Mouse (Mus musculus): Measurements from ENCODE around the gene Olfr1392.
"Not testable (repeated sequence)": the region's sequence is repeated elsewhere in the genome, so short reads cannot be mapped to it uniquely, and the experiment has no call there.

Olfr1392 gene

DNA sequence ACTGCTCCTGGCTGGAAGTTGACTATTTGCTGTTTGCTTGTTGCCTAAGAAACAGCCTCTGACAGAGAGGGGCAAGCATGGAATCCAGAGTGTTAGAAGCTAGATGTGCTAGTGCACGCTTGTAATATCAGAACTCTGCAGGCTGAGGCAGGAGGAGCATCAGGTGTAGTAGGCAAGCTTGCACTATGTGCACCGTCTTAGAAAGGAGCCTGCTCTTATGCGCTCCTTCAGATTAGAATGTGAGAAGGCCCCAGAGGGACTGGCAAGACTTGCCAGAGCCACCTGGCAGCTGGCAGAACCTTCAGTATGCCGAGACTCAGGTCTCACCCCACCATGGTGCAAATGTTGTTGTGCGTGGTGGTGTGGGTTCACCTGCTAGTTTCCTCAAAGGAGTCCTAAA, 33.0 kb upstream of the Olfr1392 start:
- DNase-seq (ENCODE audit: low spot score), result no peak

DNA sequence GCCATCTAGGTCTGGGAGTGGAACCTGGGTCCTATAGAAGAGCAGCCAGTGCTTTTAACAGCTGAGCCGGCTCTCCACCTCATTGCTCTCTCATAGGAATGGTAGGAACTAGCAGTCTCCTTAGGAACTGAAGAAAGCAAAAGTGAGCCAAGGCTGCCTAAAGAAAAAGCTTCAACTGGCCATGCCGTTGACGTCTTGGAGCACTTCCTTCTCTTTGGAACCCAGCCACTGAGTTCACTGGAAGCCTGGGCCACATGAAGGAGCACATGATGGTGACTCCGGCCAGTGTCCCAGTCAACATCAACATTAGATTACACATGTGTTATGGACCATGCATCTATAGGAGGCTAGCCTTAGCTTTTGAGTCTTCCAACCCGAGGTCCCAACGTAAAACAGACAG, 32.0 kb upstream of the Olfr1392 start:
- no peak for DNase-seq (ENCODE audit: low spot score)

DNA sequence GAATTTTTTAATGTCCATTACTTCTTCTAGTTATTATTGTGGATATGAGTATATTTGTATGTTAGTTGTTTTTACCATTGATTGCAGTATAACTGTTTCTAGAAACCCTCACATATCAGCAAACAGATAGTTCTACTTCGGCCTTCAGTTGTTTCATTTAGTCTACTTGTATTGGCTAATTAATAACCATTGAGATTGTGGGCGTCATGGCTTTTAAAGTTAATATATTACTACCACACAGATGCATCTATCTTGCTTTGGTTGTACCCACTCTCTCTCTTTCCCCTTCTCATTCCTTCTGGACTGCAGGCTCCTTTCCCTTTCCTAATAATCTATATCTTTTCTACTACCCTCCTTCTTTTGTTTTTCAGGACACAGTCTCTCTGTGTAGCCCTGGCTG, 25.8 kb upstream of the Olfr1392 start:
- DNase-seq (ENCODE audit: low spot score), result no peak

DNA sequence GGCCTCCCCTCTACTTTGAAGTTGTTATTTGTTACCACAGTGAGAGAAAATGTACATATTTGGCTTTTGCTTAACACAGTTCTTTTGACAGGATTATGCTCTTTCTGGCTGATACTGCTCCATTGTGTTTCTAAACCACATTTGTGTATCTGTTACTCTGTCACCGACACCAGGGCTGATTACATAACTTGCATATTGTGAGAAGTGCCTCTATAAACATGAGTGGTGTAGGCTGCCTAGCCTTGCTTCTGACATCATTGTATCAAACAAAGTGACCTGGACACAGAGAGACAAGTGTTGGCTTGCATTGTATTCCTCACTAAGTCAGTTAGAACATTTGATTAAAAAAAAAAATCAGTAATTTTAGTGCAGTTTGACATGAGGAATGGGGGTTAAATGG, 25.3 kb upstream of the Olfr1392 start:
- no peak for DNase-seq (ENCODE audit: low spot score)

DNA sequence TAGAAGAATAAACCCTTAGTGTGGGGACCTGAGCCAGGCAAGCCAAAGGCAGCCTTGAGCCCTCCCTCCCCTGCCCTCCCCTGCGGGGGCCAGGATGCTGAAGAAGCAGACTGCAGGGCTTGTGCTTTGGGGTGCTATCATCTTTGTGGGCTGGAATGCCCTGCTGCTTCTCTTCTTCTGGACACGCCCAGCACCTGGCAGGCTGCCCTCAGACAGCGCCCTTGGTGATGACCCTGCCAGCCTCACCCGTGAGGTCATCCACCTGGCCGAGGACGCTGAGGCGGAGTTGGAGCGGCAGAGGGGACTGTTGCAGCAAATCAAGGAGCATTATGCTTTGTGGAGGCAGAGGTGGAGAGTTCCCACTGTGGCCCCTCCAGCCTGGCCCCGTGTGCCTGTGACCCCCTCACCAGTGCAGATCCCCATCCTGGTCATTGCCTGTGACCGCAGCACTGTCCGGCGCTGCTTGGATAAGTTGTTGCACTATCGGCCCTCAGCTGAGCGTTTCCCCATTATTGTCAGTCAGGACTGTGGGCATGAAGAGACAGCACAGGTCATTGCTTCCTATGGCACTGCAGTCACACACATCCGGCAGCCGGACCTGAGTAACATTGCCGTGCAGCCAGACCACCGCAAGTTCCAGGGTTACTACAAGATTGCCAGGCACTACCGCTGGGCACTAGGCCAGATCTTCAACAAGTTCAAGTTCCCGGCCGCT, 24.3 kb upstream of the Olfr1392 start:
- DNase-seq (ENCODE audit: low spot score), result peak; percentile 78

DNA sequence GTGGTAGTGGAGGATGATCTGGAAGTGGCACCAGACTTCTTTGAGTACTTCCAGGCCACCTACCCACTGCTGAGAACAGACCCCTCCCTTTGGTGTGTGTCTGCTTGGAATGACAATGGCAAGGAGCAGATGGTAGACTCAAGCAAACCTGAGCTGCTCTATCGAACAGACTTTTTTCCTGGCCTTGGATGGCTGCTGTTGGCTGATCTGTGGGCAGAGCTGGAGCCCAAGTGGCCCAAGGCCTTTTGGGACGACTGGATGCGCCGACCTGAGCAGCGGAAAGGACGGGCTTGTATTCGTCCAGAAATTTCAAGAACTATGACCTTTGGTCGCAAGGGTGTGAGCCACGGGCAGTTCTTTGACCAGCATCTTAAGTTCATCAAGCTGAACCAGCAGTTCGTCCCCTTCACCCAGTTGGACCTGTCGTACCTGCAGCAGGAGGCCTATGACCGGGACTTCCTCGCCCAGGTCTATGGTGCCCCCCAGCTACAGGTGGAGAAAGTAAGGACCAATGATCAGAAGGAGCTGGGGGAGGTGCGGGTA, 23.7 kb upstream of the Olfr1392 start:
- DNase-seq (ENCODE audit: low spot score), result no peak

DNA sequence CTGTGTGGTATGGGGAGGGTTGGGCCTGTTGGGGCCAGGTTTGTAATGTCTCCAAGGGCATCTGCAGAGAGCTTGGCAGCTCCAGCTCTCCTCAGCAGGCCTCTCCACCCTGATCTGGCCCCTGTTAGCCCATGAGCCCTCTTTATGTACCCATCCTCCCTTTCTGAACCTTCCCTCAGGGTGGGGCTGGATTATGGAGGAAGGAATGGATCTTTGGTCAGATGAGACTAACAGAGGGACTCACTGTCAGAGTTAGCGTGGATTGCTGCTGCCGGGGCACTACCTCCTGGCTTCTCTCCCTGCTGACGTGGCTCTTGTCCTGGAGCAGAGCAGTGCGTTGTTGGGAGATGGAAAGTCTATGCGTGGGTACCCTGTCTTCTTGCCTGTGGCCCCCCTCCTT, 22.8 kb upstream of the Olfr1392 start:
- DNase-seq (ENCODE audit: low spot score), result no peak

DNA sequence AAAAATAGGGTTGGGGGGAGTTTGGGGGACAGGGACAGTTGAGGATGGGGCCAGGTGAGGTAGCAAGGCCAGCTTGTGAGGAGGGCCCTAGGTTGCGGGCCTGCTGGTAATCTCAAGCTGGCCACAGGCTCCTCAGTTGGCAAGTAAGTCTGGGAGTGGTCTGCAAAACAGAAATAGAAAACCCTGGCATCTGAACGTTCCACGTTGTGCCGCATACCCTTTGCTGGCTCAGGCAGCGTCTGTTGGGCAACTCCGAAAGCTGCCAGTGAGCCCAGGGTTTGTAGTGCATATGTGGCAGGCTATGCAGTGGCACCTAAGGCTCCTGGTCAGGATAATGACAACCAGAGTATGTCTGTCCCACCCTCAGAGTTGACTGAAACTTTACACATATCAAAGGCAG, 21.9 kb upstream of the Olfr1392 start:
- no peak for DNase-seq (ENCODE audit: low spot score)

DNA sequence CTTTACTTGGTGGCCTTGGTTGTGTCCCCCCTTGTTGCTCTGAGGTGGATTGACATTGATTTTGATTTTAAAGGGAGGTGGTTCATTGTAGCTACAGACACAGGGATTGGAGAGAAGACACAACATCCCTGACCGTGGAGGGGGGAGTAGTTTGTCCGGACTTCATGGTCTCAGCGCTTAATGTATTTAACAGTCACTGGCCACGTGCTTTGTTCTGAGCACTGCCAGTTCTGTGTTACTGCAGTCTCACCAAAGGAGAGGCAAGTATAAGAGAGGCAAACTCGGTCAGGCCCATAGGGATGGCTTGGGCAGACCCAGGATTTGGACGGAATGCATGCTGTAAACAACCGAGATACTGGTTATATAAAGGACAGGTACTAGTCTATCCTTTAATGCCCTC, 21.0 kb upstream of the Olfr1392 start:
- DNase-seq (ENCODE audit: low spot score), result no peak

DNA sequence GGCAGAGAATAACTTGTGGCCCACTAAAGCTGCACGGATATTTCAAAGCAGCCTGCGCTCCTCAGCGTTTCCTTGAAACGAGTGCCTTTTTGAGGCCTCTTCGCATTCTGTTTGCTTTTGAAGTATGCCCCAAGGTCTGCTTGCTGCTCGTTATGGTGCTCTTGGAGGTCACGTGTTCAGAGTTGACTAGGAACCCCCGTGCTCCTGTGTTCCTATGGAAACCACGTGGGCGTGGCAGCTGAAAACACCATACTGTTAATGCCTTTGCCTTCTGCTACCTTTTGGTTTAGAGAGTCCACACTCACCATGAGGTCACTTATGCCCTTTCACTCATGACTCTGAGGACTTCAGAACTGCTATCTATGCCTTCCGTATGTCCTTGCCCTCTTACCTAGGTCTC, 20.5 kb upstream of the Olfr1392 start:
- DNase-seq (ENCODE audit: low spot score), result no peak

DNA sequence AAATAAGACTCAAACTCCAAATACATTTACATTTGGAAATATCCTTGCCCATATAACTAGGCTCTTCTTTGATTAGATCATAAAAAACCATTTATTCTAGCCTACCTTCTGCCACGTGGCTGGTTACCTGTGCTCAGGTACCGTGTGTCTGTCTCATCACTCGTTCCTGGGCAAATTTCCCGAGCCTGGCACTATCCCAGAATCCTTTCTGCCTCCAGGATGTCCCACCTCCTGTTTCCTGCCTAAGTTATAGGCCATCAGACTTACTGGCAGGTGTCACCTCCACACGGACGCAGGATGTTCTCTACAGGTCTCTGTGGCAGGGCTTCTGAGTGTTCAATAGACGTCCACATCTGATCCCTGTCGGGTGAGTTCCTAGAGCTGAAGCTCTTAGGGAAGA, 20.0 kb upstream of the Olfr1392 start:
- DNase-seq (ENCODE audit: low spot score), result no peak

DNA sequence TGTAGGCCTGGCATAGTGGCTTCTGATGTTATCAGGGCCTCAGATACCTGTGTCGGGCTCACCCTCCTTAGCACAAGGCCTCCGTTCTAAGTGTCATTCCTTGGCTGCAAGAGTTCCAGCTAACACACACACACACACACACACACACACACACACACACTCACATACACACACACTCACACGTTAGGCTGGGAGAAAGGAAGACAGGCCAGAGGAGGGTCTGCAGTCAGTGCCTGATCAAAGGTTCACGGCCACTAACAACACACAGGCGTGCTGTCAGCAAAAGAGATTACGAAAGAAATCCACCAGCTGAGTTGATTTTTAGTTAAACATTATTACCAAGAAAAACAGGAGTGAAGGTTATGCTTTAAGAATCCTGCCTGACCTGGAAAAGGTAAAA, 18.4 kb upstream of the Olfr1392 start:
- DNase-seq (ENCODE audit: low spot score), result no peak

DNA sequence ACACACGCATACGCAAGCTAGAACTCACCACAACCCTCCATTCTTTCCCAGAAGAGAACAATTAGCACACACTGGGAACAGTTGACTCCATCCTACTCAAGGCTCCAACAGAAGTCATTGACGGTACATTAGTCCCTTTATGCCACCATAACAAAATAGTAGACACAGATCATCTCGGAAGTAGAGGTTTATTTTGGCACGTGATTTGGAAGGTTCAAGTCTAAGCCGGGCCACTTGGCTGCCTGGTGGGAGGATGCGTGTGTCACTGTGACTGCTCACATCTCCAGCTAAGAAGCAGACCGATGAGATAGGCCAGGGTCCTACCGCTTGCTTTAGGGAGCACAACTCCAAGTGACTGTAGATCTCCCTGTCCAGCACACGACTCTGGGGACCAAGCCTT, 17.8 kb upstream of the Olfr1392 start:
- no peak for DNase-seq (ENCODE audit: low spot score)

DNA sequence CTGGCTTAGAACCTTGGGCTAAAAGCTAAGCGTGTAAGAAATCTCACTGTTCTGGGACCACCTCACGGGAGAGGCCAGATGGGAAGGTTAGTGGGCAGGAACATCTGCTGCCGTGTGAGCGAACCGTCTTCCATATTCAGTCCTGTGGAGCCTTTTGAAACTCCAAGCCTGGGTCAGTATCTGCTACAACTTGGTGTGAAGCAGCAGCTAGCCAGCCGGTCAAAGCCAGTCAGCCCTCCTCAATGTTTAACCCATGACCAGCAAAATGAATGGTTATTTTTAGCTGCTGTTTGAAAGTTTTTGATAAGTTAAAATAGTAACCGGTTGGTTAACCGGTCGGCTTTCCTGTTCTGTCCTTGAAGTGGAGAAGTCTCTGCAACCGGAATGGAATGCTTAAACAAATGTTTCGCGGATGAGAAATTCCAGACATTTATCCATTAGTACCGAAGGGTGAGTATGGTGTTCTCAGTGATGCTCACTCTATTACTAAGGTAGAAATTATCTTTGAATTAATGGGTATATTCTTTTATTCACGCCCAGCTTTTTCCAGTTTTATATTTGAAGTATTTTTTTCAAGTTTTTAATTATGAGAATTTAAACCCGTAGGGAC, 17.0 kb upstream of the Olfr1392 start:
- no peak for DNase-seq (ENCODE audit: low spot score)

DNA sequence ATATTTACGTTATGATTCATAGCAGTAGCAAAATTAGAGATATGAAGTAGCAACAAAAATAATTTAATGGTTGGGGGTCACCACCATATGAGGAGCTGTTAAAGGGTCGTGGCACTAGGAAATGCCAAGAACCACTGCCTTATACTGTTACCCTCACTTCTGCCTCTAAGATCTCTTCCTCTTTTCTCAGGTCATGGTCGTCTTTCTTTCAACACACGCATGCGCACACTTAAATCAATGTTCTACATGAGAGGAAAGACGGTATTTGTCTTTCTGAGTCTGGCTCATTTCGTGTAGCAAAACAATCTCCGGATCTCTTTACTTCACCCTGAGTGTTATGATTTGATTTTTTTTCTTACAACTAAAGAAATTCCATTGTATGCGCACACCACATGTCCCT, 15.3 kb upstream of the Olfr1392 start:
- DNase-seq (ENCODE audit: low spot score), result no peak

DNA sequence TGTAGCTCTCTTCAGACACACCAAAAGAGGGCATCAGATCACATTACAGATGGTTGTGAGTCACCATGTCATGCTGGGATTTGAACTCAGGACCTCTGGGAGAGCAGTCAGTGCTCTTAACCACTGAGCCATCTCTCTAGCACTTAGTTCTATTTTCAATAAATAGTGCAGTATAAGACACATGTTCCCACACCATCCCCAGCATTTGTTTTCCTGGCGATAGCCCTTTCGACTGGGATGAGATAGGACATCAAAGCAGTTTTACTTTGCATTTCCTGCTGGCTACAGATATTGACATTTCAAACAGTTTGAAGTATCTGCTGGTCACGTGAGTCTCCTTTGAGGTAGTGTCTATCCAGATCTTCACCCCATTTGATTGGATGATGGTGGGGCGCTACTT, 14.7 kb upstream of the Olfr1392 start:
- no peak for DNase-seq (ENCODE audit: low spot score)

DNA sequence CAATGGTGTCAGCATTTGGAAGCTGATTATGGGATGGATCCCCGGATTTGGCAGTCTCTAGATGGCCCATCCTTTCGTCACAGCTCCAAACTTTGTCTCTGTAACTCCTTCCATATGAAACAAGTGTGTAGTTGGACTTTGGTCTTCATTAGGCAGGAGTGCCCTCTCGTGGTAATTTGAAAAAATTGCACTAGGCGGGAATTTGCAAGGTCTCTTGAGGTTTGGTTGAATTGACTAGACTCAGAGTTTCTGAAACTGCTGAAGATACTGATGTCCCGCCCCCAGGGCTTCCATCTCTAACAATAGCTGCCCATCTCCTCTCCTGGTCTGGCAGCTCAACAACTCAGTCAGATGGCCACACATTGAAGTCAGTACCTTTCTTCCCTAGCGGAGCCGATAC, 13.7 kb upstream of the Olfr1392 start:
- no peak for DNase-seq (ENCODE audit: low spot score)

DNA sequence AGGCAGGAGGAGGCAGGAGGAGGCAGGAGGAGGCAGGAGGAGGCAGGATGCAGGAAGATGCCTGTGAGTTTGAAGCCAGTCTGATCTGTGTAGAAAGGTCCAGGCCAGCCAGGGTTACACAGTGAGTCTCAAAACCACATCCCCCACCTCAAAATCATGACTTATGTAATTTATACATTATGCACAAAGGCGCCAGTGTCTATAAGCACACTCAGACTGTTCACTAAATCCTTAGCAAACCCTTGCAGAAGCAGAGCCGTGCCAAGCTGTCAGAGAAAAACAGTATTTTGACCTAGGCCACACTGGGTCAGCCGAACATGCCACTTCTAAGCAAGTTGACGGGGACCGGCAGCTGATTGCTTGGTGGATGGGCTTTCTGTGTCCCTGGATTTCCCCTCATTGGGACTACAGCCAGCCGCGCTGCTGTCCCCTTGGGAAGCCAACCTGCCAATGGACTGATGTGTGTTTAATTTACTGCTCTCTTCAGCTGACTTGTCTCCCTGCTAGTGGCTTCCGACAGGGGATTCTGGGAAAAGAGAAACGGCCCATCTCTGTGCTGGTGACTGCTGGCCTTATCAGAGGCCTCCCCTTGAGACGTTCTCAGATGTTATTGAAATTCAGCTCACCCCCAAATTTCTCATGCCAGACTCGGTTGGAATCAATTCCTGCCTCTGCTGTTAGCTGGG, 11.1 kb upstream of the Olfr1392 start:
- DNase-seq (ENCODE audit: low spot score), result no peak

DNA sequence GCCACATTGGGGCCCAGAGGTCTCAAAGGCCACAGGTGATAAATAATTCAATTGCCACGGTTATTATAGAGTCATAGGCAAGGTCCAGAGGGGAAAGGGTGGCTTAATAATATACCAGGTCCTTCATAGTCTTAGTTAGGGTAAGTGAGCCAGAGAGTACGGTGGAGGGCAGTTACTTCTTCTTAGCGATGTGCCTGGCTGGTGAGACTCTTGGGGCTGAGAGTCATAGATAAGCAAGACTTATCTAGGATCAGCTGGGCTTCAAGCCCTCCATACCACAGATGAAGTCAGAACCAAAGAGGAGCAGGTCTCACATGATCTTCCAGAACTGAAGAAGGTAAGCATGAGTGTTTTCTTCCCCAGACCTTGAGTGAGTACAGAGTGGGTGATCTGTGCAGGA, 6.9 kb upstream of the Olfr1392 start, which contains the start of gene Olfr1393:
TSS of gene Olfr1393 (plus strand) at position 83 of the 400 bp plus-strand sequence.
- DNase-seq (ENCODE audit: low spot score), result no peak

DNA sequence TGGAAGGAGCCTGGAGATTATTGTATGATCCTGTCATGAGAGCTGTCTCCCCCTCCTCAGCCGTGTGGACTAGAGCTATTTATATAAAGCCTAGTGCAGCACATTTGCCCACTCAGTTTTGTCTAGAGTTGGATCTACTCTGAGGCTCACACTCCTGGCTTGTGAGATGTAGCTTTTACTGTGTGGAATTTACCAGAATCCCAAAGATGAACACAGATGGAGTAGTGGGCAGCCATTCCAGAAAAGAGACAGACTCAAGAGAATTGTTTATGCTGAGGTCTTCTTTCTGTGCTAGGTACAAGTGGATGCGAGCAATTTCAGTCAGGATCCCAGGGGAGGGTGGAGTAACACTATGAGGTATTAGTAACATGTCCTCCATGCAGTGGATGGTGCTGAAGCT, 2.2 kb downstream of the Olfr1392 start:
- no peak for DNase-seq (ENCODE audit: low spot score)

DNA sequence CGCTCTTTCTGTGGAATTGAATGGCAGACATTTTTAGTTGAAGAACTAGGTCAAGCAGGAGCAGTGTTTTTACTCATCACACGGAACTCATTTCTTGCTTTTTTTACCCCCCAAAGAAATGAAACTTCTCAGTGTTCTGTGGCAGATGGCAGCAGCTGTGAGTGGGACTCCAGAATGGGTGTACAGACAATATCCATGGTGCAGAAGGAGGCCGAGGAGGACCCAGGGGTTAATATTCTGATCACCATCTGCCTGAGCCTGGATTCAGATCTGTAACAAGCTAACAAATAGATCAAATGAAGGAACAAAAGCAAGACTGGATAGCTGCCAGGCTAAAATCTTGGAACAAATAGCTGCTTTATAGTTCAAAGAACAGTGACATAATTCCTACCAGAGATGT, 7.7 kb downstream of the Olfr1392 start:
- no peak for DNase-seq (ENCODE audit: low spot score)

DNA sequence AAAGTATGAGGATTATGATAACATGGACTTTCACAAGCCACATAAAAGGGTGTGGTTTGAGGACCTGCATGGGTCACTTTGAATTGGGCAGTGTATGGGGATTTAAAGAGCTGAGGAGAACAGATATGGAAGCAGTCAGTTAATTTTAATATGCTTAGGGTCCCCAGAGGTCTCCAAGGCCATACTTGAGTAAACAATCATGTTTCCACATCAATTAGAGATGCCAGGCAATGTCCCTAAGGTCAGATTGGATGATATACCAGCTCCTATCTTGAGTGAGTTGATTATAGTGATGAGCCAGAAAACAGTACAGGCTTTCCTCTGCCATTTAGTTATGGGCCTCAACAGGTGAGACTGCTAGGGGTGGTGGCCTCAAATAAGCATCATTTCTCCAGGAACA, 19.4 kb downstream of the Olfr1392 start, which contains the start of gene Olfr10:
TSS of gene Olfr10 (plus strand) at position 301 of the 400 bp plus-strand sequence.
- DNase-seq (ENCODE audit: low spot score), result no peak

DNA sequence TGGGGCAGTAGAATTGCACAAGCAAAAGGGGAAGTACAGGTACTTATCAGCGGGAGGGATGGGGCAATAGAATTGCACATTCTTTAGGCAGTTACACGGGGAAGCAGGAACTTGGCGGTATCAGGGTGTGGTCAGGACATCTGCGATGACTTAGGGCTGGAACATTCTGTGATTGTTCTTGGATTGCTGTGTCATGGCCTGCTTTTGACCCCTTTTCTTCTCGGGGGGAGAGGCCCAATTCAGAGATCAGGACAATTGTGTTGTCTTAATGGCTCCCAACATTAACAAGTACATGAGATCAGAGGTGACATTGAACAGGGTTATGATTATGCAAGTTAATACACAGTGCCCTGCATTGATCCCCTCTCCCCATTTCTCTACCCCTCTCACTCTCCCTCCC, 23.5 kb downstream of the Olfr1392 start:
- DNase-seq (ENCODE audit: low spot score), result not testable (repeated sequence)

All from ovary, postnatal 36 days (tissue).